Mouse (Mus musculus): ENCODE data around the gene Plekhd1.

The Plekhd1 gene

GRCm38 (mm10) chr12:80692269-80692972, at the start of gene Plekhd1:
TSS of gene Plekhd1 (plus strand) at chr12:80692591.
- DNase-seq (ENCODE audit: low spot score), result peak; percentile 90

- peak; percentile 53 for DNase-seq (ENCODE audit: low spot score)
Measured at GRCm38 (mm10) chr12:80642725-80643692, 49.4 kb upstream of the Plekhd1 start.

GRCm38 (mm10) chr12:80643693-80644505, 48.5 kb upstream of the Plekhd1 start, which contains the start of the genes Slc39a9 and Erh:
TSS of gene Slc39a9 (plus strand) at chr12:80643883.
TSS of gene Erh (minus strand) at chr12:80644341.
- peak; percentile 95 for DNase-seq (ENCODE audit: low spot score)

- DNase-seq (ENCODE audit: low spot score), result no peak
Measured at GRCm38 (mm10) chr12:80644506-80644868, 47.9 kb upstream of the Plekhd1 start.

- DNase-seq (ENCODE audit: low spot score), result no peak
Measured at GRCm38 (mm10) chr12:80646377-80646776, 46.0 kb upstream of the Plekhd1 start.

- peak; percentile 80 for DNase-seq (ENCODE audit: low spot score)
Measured at GRCm38 (mm10) chr12:80653951-80654658, 38.3 kb upstream of the Plekhd1 start.

GRCm38 (mm10) chr12:80654659-80655025, 37.7 kb upstream of the Plekhd1 start:
- DNase-seq (ENCODE audit: low spot score), result peak; percentile 21

- DNase-seq (ENCODE audit: low spot score), result no peak
Measured at GRCm38 (mm10) chr12:80658661-80659060, 33.7 kb upstream of the Plekhd1 start.

GRCm38 (mm10) chr12:80662322-80662721, 30.1 kb upstream of the Plekhd1 start:
- no peak for DNase-seq (ENCODE audit: low spot score)

- DNase-seq (ENCODE audit: low spot score), result no peak
Measured at GRCm38 (mm10) chr12:80663935-80664334, 28.5 kb upstream of the Plekhd1 start.

GRCm38 (mm10) chr12:80668391-80668790, 24.0 kb upstream of the Plekhd1 start:
- no peak for DNase-seq (ENCODE audit: low spot score)

GRCm38 (mm10) chr12:80673170-80673569, 19.2 kb upstream of the Plekhd1 start:
- DNase-seq (ENCODE audit: low spot score), result peak; percentile 75

- peak; percentile 36 for DNase-seq (ENCODE audit: low spot score)
Measured at GRCm38 (mm10) chr12:80681340-80681739, 11.1 kb upstream of the Plekhd1 start.

- DNase-seq (ENCODE audit: low spot score), result no peak
Measured at GRCm38 (mm10) chr12:80683554-80683953, 8.8 kb upstream of the Plekhd1 start.

GRCm38 (mm10) chr12:80684316-80684715, 8.1 kb upstream of the Plekhd1 start:
- DNase-seq (ENCODE audit: low spot score), result no peak

- DNase-seq (ENCODE audit: low spot score), result no peak
Measured at GRCm38 (mm10) chr12:80687788-80688211, 4.6 kb upstream of the Plekhd1 start.

- DNase-seq (ENCODE audit: low spot score), result no peak
Measured at GRCm38 (mm10) chr12:80689696-80690095, 2.7 kb upstream of the Plekhd1 start.

GRCm38 (mm10) chr12:80691671-80692091, 710 bp upstream of the Plekhd1 start:
- DNase-seq (ENCODE audit: low spot score), result peak; percentile 91

- no peak for DNase-seq (ENCODE audit: low spot score)
Measured at GRCm38 (mm10) chr12:80693700-80694099, 1.3 kb downstream of the Plekhd1 start.

GRCm38 (mm10) chr12:80695004-80695403, 2.6 kb downstream of the Plekhd1 start:
- no peak for DNase-seq (ENCODE audit: low spot score)

- DNase-seq (ENCODE audit: low spot score), result no peak
Measured at GRCm38 (mm10) chr12:80698526-80699143, 6.2 kb downstream of the Plekhd1 start.

Data from lung, postnatal 25 days (tissue).